Mouse (Mus musculus) testis, adult 2 months (tissue): ENCODE measurements around the gene Nacc1. TPM values are rescaled to one million over a fixed set of nuclear protein-coding genes. Genes with fewer than 3 reads are reported as not detected.

ENCODE experiments used
- H3K27ac ChIP-seq: fragments of 200-500 bp; 2 replicates; pipeline ENCODE4 v1.5.1; 2012; ENCODE audit warnings: low read depth, low read length; ENCODE audit not compliant: control insufficient read depth, insufficient read depth
- H3K27me3 ChIP-seq: fragments of 200-500 bp; 2 replicates; pipeline ENCODE4 v1.6.1; 2012; ENCODE audit warnings: mild to moderate bottlenecking, low read length, moderate library complexity; ENCODE audit not compliant: control insufficient read depth, insufficient read depth
- H3K36me3 ChIP-seq: fragments of 200-500 bp; 2 replicates; pipeline ENCODE4 v1.6.1; 2012; ENCODE audit warnings: mild to moderate bottlenecking, low read length; ENCODE audit not compliant: control insufficient read depth, insufficient read depth
- H3K4me1 ChIP-seq: fragments of 200-500 bp; 2 replicates; pipeline ENCODE4 v1.6.1; 2012; ENCODE audit warnings: low read length; ENCODE audit not compliant: control insufficient read depth, insufficient read depth
- H3K4me3 ChIP-seq: fragments of 200-500 bp; 2 replicates; pipeline ENCODE4 v1.5.1; 2012; ENCODE audit warnings: low read depth, mild to moderate bottlenecking, low read length, moderate library complexity, mixed read lengths; ENCODE audit not compliant: control insufficient read depth
- CTCF ChIP-seq: fragments of 200-500 bp; IDR thresholded peaks from 2 replicates; pipeline ENCODE4 v1.5.1; 2012; ENCODE audit warnings: low read depth, mild to moderate bottlenecking, inconsistent platforms, low read length, moderate library complexity; ENCODE audit not compliant: control insufficient read depth, insufficient read depth, insufficient replicate concordance
- POLR2A ChIP-seq: fragments of 200-500 bp; IDR thresholded peaks from 2 replicates; pipeline ENCODE4 v1.6.1; 2012; ENCODE audit warnings: low read depth, mild to moderate bottlenecking, inconsistent platforms, low read length, moderate library complexity; ENCODE audit not compliant: control insufficient read depth
- polyA plus RNA-seq: library from polyadenylated mRNA; depleted of rRNA; stranded (reverse); fragments of >200 nt; gene quantifications from 2 replicates; pipeline ENCODE4 v1.2.3, GENCODE M21; 2012

Gene Nacc1
- polyA plus RNA-seq, 1 experiment = 27.5 TPM

GRCm38 (mm10) chr8:84730541-84731370 is 43.1 kb upstream of the Nacc1 start:
- Histone ChIP-seq H3K27me3 (no peaks in the 10 kb centered on the region), H3K4me3 (peak overlapping the region; percentile 59), H3K36me3 (no peaks in the 10 kb centered on the region), H3K4me1 (peaks cover 10% of the 10 kb centered on the region), H3K27ac (peak overlapping the region; percentile 24; the same call in 1 of the 2 replicates)
- TF ChIP-seq CTCF (no peak), POLR2A (no peak)

GRCm38 (mm10) chr8:84729921-84730362 is 42.3 kb upstream of the Nacc1 start:
- H3K4me1 ChIP-seq = peaks cover 10% of the 10 kb centered on the region
- H3K4me3 ChIP-seq = peak overlapping the region; percentile 59
- no peak overlapping the region; the same call in 1 of the 2 replicates for H3K27ac ChIP-seq
- H3K36me3 ChIP-seq = no peaks in the 10 kb centered on the region
- no peak for TF ChIP-seq CTCF
- TF ChIP-seq POLR2A = no peak
- no peaks in the 10 kb centered on the region for H3K27me3 ChIP-seq

- Histone ChIP-seq H3K36me3 (no peaks in the 10 kb centered on the region), H3K27me3 (no peaks in the 10 kb centered on the region), H3K4me1 (peaks cover 12% of the 10 kb centered on the region), H3K4me3 (no peak overlapping the region), H3K27ac (no peak overlapping the region)
- TF ChIP-seq POLR2A = no peak
Observed at GRCm38 (mm10) chr8:84728474-84728873, 40.8 kb upstream of the Nacc1 start.

GRCm38 (mm10) chr8:84725941-84726259 is 38.2 kb upstream of the Nacc1 start:
- Histone ChIP-seq H3K27ac (0 out of 2 replicates have a peak overlapping the region, but pooled peaks have one; percentile 27), H3K36me3 (no peaks in the 10 kb centered on the region), H3K27me3 (no peaks in the 10 kb centered on the region), H3K4me3 (no peak overlapping the region), H3K4me1 (peaks cover 13% of the 10 kb centered on the region)
- TF ChIP-seq CTCF = 0 out of 2 replicates have a peak, but pooled peaks have one; percentile 32
- TF ChIP-seq POLR2A = no peak

GRCm38 (mm10) chr8:84725246-84725940 is 37.7 kb upstream of the Nacc1 start:
- TF ChIP-seq POLR2A = no peak
- no peak for TF ChIP-seq CTCF
- Histone ChIP-seq H3K36me3 (no peaks in the 10 kb centered on the region), H3K4me3 (no peak overlapping the region), H3K4me1 (peaks cover 10% of the 10 kb centered on the region), H3K27ac (0 out of 2 replicates have a peak overlapping the region, but pooled peaks have one; percentile 27), H3K27me3 (no peaks in the 10 kb centered on the region)

GRCm38 (mm10) chr8:84724683-84725082 is 37.0 kb upstream of the Nacc1 start:
- H3K27ac ChIP-seq = no peak overlapping the region
- TF ChIP-seq POLR2A = no peak
- TF ChIP-seq CTCF = no peak
- no peak overlapping the region for H3K4me3 ChIP-seq
- no peaks in the 10 kb centered on the region for H3K36me3 ChIP-seq
- peaks cover 9% of the 10 kb centered on the region for H3K4me1 ChIP-seq
- H3K27me3 ChIP-seq = no peaks in the 10 kb centered on the region

GRCm38 (mm10) chr8:84723571-84723900 is 35.9 kb upstream of the Nacc1 start:
- Histone ChIP-seq H3K4me1 (peaks cover 9% of the 10 kb centered on the region), H3K27me3 (no peaks in the 10 kb centered on the region), H3K27ac (peak overlapping the region; percentile 26; the same call in 1 of the 2 replicates), H3K4me3 (no peak overlapping the region), H3K36me3 (no peaks in the 10 kb centered on the region)
- TF ChIP-seq POLR2A = no peak
- TF ChIP-seq CTCF = no peak
